Mouse (Mus musculus): ENCODE results near the gene Olfr764-ps1. TPM values are rescaled to one million over a fixed set of nuclear protein-coding genes. Genes with fewer than 3 reads are reported as not detected.
"Not testable (repeated sequence)": the region's sequence is repeated elsewhere in the genome, so short reads cannot be mapped to it uniquely, and the experiment has no call there.

Gene Olfr764-ps1
- polyA plus RNA-seq, 1 experiment, result not detected

GRCm38 (mm10) chr10:128995796-128996195, 43.9 kb downstream of the Olfr764-ps1 start:
- TF ChIP-seq CTCF (IDR thresholded peaks at IDR 0.05; ENCODE audit: low read depth, low read length) (no peak), EP300 (IDR thresholded peaks at IDR 0.05; ENCODE audit: insufficient read depth, low read depth, low read length) (no peak), POLR2A (IDR thresholded peaks at IDR 0.05; ENCODE audit: insufficient read depth, low read length) (no peak)
- H3K27me3 ChIP-seq (ENCODE audit: control insufficient read depth, insufficient read depth, low read length, poor library complexity, severe bottlenecking), result no peaks in the 10 kb centered on the region
- H3K4me1 ChIP-seq (ENCODE audit: control insufficient read depth, insufficient read depth, low read length), result no peaks in the 10 kb centered on the region

GRCm38 (mm10) chr10:128990994-128991393, 48.7 kb downstream of the Olfr764-ps1 start:
- H3K4me1 ChIP-seq (ENCODE audit: control insufficient read depth, insufficient read depth, low read length), result no peaks in the 10 kb centered on the region
- H3K9me3 ChIP-seq (replicated peaks; ENCODE audit: control insufficient read depth, insufficient read depth, low read length, poor library complexity, severe bottlenecking), result no peaks in the 10 kb centered on the region
- H3K27ac ChIP-seq (ENCODE audit: insufficient read depth, low read length), result no peak overlapping the region
- no peaks in the 10 kb centered on the region for H3K27me3 ChIP-seq (ENCODE audit: control insufficient read depth, insufficient read depth, low read length, poor library complexity, severe bottlenecking)
- H3K36me3 ChIP-seq (ENCODE audit: control insufficient read depth, insufficient read depth, low read length, poor library complexity, severe bottlenecking), result no peaks in the 10 kb centered on the region
- H3K4me3 ChIP-seq (ENCODE audit: low read depth, low read length), result no peak overlapping the region
- TF ChIP-seq POLR2A (IDR thresholded peaks at IDR 0.05; ENCODE audit: insufficient read depth, low read length) (no peak), CTCF (IDR thresholded peaks at IDR 0.05; ENCODE audit: low read depth, low read length) (no peak), EP300 (IDR thresholded peaks at IDR 0.05; ENCODE audit: insufficient read depth, low read depth, low read length) (no peak)
- no peak overlapping the region for H3K9ac ChIP-seq (ENCODE audit: low read depth, poor library complexity, severe bottlenecking)

More at GRCm38 (mm10) chr10:128995796-128996195, 43.9 kb downstream of the Olfr764-ps1 start:
- Histone ChIP-seq H3K27ac (ENCODE audit: insufficient read depth, low read length) (no peak overlapping the region), H3K4me3 (ENCODE audit: low read depth, low read length) (no peak overlapping the region), H3K36me3 (ENCODE audit: control insufficient read depth, insufficient read depth, low read length, poor library complexity, severe bottlenecking) (no peaks in the 10 kb centered on the region), H3K9me3 (replicated peaks; ENCODE audit: control insufficient read depth, insufficient read depth, low read length, poor library complexity, severe bottlenecking) (no peaks in the 10 kb centered on the region), H3K9ac (ENCODE audit: low read depth, poor library complexity, severe bottlenecking) (no peak overlapping the region)

GRCm38 (mm10) chr10:128990129-128990850, 49.4 kb downstream of the Olfr764-ps1 start:
- not testable (repeated sequence) for H3K9ac ChIP-seq (ENCODE audit: low read depth, poor library complexity, severe bottlenecking); H3K4me1 ChIP-seq (ENCODE audit: control insufficient read depth, insufficient read depth, low read length); H3K27ac ChIP-seq (ENCODE audit: insufficient read depth, low read length); H3K4me3 ChIP-seq (ENCODE audit: low read depth, low read length); H3K36me3 ChIP-seq (ENCODE audit: control insufficient read depth, insufficient read depth, low read length, poor library complexity, severe bottlenecking); H3K9me3 ChIP-seq (replicated peaks; ENCODE audit: control insufficient read depth, insufficient read depth, low read length, poor library complexity, severe bottlenecking); H3K27me3 ChIP-seq (ENCODE audit: control insufficient read depth, insufficient read depth, low read length, poor library complexity, severe bottlenecking)

DNA sequence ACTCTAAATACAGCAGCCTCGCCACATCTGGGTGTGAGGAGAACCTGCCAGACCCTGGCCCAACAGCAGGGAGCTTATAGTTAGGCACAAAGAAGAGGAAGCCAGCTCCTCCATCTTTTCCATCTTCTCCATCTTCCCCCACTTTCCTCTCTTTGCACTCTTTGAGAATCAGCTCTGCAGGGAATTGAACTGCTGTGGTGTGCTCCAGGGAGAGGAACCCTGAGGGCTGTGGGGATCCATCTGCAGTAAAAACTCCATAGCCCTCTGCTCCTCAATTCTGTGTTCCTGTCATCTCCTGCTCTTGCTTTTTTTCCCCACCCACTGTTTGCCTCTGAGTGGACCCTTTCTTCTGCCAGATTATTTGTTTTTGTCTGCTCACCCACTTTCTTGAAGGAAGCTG, 50.6 kb downstream of the Olfr764-ps1 start, which contains the start of gene Olfr9:
Gene Olfr9, plus strand, starts transcription at position 301 of the 400 bp plus-strand sequence.
- H3K9me3 ChIP-seq (replicated peaks; ENCODE audit: control insufficient read depth, insufficient read depth, low read length, poor library complexity, severe bottlenecking); H3K4me3 ChIP-seq (ENCODE audit: low read depth, low read length): not testable (repeated sequence)

More for the DNA sequence above, 50.6 kb downstream of the Olfr764-ps1 start, which contains the start of gene Olfr9:
- not testable (repeated sequence) for H3K4me1 ChIP-seq (ENCODE audit: control insufficient read depth, insufficient read depth, low read length); H3K36me3 ChIP-seq (ENCODE audit: control insufficient read depth, insufficient read depth, low read length, poor library complexity, severe bottlenecking); H3K27me3 ChIP-seq (ENCODE audit: control insufficient read depth, insufficient read depth, low read length, poor library complexity, severe bottlenecking); H3K27ac ChIP-seq (ENCODE audit: insufficient read depth, low read length); H3K9ac ChIP-seq (ENCODE audit: low read depth, poor library complexity, severe bottlenecking)

Other genes with a start within 250 kb of the Olfr764-ps1 start
- gene Mmp19, start 249.0 kb downstream of the Olfr764-ps1 start, polyA plus RNA-seq (2011; ENCODE audit: insufficient read depth, insufficient read length, low read depth, missing spikeins), result 0.46 and 1.5 TPM in 2 replicates
- gene Dnajc14, start 235.8 kb downstream of the Olfr764-ps1 start, polyA plus RNA-seq (2011; ENCODE audit: insufficient read depth, insufficient read length, low read depth, missing spikeins), result 41.3 and 45.5 TPM in 2 replicates
- 12.3 and 12.6 TPM in 2 replicates for gene Tmem198b, start 235.5 kb downstream of the Olfr764-ps1 start, polyA plus RNA-seq (2011; ENCODE audit: insufficient read depth, insufficient read length, low read depth, missing spikeins)
- gene Sarnp, start 222.6 kb downstream of the Olfr764-ps1 start, polyA plus RNA-seq (2011; ENCODE audit: insufficient read depth, insufficient read length, low read depth, missing spikeins), result 269 and 288 TPM in 2 replicates
- gene Ormdl2, start 218.3 kb downstream of the Olfr764-ps1 start, polyA plus RNA-seq (2011; ENCODE audit: insufficient read depth, insufficient read length, low read depth, missing spikeins), result 63.2 and 69.2 TPM in 2 replicates
- 2.8 and 3.0 TPM in 2 replicates for gene Gdf11, start 148.2 kb downstream of the Olfr764-ps1 start, polyA plus RNA-seq (2011; ENCODE audit: insufficient read depth, insufficient read length, low read depth, missing spikeins)
- 116 and 130 TPM in 2 replicates for gene Cd63, start 138.9 kb downstream of the Olfr764-ps1 start, polyA plus RNA-seq (2011; ENCODE audit: insufficient read depth, insufficient read length, low read depth, missing spikeins)
- 3.5 and 3.9 TPM in 2 replicates for gene Rdh5, start 117.0 kb downstream of the Olfr764-ps1 start, polyA plus RNA-seq (2011; ENCODE audit: insufficient read depth, insufficient read length, low read depth, missing spikeins)
- gene Bloc1s1, start 115.9 kb downstream of the Olfr764-ps1 start, polyA plus RNA-seq (2011; ENCODE audit: insufficient read depth, insufficient read length, low read depth, missing spikeins), result 36.7 and 44.5 TPM in 2 replicates
- 1.6 and 3.2 TPM in 2 replicates for gene Itga7, start 106.1 kb downstream of the Olfr764-ps1 start, polyA plus RNA-seq (2011; ENCODE audit: insufficient read depth, insufficient read length, low read depth, missing spikeins)
- gene Mettl7b, start 78.9 kb downstream of the Olfr764-ps1 start, polyA plus RNA-seq (2011; ENCODE audit: insufficient read depth, insufficient read length, low read depth, missing spikeins), result not detected in 2 replicates
- not detected in 2 replicates for gene Olfr9, start 50.5 kb downstream of the Olfr764-ps1 start, polyA plus RNA-seq (2011; ENCODE audit: insufficient read depth, insufficient read length, low read depth, missing spikeins)
- gene Olfr763, start 29.1 kb downstream of the Olfr764-ps1 start, polyA plus RNA-seq (2011; ENCODE audit: insufficient read depth, insufficient read length, low read depth, missing spikeins), result not detected in 2 replicates
- not detected in 2 replicates for gene Olfr765, start 10.1 kb upstream of the Olfr764-ps1 start, polyA plus RNA-seq (2011; ENCODE audit: insufficient read depth, insufficient read length, low read depth, missing spikeins)
- gene Olfr766-ps1, start 29.1 kb upstream of the Olfr764-ps1 start, polyA plus RNA-seq (2011; ENCODE audit: insufficient read depth, insufficient read length, low read depth, missing spikeins), result not detected in 2 replicates
- gene Olfr767, start 43.0 kb upstream of the Olfr764-ps1 start, polyA plus RNA-seq (2011; ENCODE audit: insufficient read depth, insufficient read length, low read depth, missing spikeins), result not detected in 2 replicates
- not detected in 2 replicates for gene Olfr768, start 59.5 kb upstream of the Olfr764-ps1 start, polyA plus RNA-seq (2011; ENCODE audit: insufficient read depth, insufficient read length, low read depth, missing spikeins)
- not detected in 2 replicates for gene Olfr769, start 78.0 kb upstream of the Olfr764-ps1 start, polyA plus RNA-seq (2011; ENCODE audit: insufficient read depth, insufficient read length, low read depth, missing spikeins)
- not detected in 2 replicates for gene Olfr770, start 99.1 kb upstream of the Olfr764-ps1 start, polyA plus RNA-seq (2011; ENCODE audit: insufficient read depth, insufficient read length, low read depth, missing spikeins)
- not detected in 2 replicates for gene Olfr771, start 124.9 kb upstream of the Olfr764-ps1 start, polyA plus RNA-seq (2011; ENCODE audit: insufficient read depth, insufficient read length, low read depth, missing spikeins)
- not detected in 2 replicates for gene Olfr772, start 138.0 kb upstream of the Olfr764-ps1 start, polyA plus RNA-seq (2011; ENCODE audit: insufficient read depth, insufficient read length, low read depth, missing spikeins)
- gene Olfr773, start 147.5 kb upstream of the Olfr764-ps1 start, polyA plus RNA-seq (2011; ENCODE audit: insufficient read depth, insufficient read length, low read depth, missing spikeins), result not detected in 2 replicates
- gene Olfr774, start 196.3 kb upstream of the Olfr764-ps1 start, polyA plus RNA-seq (2011; ENCODE audit: insufficient read depth, insufficient read length, low read depth, missing spikeins), result not detected in 2 replicates
- gene Olfr775, start 208.5 kb upstream of the Olfr764-ps1 start, polyA plus RNA-seq (2011; ENCODE audit: insufficient read depth, insufficient read length, low read depth, missing spikeins), result not detected in 2 replicates
- not detected in 2 replicates for gene Olfr776, start 219.2 kb upstream of the Olfr764-ps1 start, polyA plus RNA-seq (2011; ENCODE audit: insufficient read depth, insufficient read length, low read depth, missing spikeins)
- gene Olfr777, start 231.6 kb upstream of the Olfr764-ps1 start, polyA plus RNA-seq (2011; ENCODE audit: insufficient read depth, insufficient read length, low read depth, missing spikeins), result not detected in 2 replicates

Data from ES-Bruce4 (cell line).